Mouse (Mus musculus): Measurements from ENCODE around the gene Asb1.

DNA sequence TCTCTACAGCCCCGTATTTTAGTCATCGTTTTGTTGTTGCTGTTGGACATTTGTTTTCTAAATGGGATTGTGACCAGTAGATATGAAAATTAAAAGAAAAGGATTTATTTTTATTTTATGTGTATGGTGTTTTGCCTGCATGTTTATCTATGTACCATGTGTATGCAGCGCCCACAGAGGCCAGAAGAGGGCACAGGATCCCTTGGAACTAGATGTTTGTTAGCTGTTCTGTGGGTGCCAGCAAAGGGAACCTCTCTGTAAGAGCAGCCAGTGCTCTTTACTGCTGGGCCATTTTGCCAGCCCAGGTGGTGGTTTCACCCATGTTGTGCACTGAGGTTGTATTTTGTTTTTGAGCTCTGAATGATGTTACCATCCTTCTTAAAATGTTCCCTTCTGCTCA is 33.9 kb downstream of the Asb1 start:
- no peak for TF ChIP-seq POLR2A (IDR thresholded peaks at IDR 0.05; ENCODE audit: control insufficient read depth, low read depth, low read length)
- TF ChIP-seq CTCF (IDR thresholded peaks at IDR 0.05; ENCODE audit: control insufficient read depth, insufficient read depth, insufficient replicate concordance, low read depth, low read length) = peak; percentile 18; the same call in 1 of the 2 replicates

All from testis, adult 2 months (tissue).